Mouse (Mus musculus): ENCODE results near the gene Fdx1.
A peak's percentile ranks its signal among the peaks of the same experiment; 100 is the strongest.

- peak; percentile 38 to 67; a peak in 3 of 4 replicates for TF ChIP-seq CTCF (conservative IDR thresholded peaks at IDR 0.05 in 1 of 2, IDR thresholded peaks at IDR 0.05 in 1 of 2; ENCODE audit: low read depth in 2 of 2, low read length in 2 of 2)
- TF ChIP-seq TBP (conservative IDR thresholded peaks at IDR 0.05; ENCODE audit: low read depth, low read length): no peak
- no peak for TF ChIP-seq CHD2 (IDR thresholded peaks at IDR 0.05; ENCODE audit: low read length)
Measured at GRCm38 (mm10) chr9:51966373-51966772, 3.0 kb upstream of the Fdx1 start.

All from CH12.LX (cell line).